Mouse (Mus musculus): ENCODE measurements around the gene Fibin. TPM values are rescaled to one million over a fixed set of nuclear protein-coding genes. Genes with fewer than 3 reads are reported as not detected.

The Fibin gene
- 10 to 100 TPM in 2 of 4 experiments, 1 to 10 TPM in 2; 6.7 to 34.6 (median 9.6) TPM for total RNA-seq (2022)

DNA sequence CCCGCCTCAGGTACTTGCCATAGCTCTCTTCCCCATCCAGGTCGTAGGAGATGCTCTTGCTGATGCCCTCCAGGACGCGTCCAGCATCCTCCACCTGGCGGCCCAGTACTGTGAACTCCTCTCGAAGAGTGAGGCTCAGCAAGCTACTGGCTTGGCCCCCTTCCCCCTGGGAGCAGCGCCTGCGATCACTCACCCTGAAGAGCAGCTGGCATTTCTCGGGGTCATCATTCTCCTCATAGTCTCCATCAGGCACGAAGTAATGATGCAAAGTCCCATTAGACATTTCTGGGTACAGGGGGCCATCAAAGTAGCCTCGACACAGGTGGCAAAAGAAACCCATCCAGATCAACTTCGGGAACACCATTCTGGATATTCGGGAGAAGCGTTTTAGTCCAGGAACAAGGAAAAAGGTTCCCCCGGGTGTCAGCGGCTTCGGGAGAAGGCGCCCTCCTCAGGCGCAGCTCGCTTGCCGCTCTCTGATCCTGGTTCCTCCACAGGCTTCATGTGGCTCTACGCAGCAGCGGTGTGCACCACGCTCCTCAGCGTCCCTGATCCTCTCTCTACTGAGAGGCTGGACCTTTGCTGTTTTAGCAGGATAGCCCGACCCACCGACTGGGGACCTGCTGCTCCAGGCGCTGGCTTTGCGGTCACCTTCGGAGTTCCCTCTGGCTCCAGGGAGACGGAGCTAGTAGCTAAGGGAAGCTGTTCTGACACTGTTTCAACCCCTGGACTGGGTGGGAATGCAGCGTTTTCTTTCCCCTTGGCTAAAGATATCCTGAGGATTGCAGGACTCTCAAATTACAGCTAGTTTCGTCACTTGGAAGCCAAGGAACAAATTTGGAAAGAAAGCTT, at the start of gene Fibin:
TSS of gene Fibin (minus strand) at position 752 of the 852 bp plus-strand sequence.
- peak; percentile 35 to 54 for DNase-seq (ENCODE audit: low spot score in 2 of 2)

DNA sequence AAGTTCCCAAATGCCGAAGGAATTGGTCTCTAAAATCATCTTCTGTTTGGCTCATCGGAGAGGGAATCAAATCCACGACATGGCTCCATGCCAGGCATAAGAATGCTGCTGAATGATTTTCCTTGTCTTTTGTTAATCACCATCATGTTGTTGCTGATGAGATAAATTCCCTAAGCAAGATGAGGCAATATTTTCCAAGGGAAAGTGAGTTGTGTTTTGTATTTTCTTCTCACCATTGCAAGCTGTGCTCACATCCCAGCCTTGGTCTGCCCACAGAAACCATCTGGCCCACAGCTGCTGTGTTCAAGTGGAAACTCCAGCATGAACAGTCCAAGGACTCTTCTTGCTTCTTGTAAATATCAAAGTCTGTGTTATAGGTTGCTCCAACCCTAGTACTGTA, 48.4 kb upstream of the Fibin start:
- DNase-seq (ENCODE audit: low spot score in 2 of 2), result peak; percentile 32 to 52

DNA sequence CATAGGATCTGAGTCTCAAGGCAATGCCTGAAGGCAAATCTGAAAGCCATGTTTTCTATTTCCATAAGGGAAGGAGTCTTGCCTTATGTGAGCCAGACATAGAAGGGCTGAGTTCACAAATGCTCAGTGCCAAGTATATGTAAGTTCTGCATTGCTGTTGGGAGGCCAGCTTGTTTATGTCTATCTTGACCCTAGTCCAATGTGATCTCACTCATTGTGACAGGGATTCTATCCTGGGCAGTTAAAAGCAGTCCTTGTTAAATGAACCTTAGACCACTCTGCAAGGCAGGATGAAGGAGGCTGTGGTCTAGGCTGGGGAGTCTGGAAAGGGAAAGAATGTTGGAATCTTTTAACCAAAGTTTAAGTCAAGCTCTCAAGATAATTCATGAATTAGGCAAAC, 45.8 kb upstream of the Fibin start:
- no peak for DNase-seq (ENCODE audit: low spot score in 2 of 2)

DNA sequence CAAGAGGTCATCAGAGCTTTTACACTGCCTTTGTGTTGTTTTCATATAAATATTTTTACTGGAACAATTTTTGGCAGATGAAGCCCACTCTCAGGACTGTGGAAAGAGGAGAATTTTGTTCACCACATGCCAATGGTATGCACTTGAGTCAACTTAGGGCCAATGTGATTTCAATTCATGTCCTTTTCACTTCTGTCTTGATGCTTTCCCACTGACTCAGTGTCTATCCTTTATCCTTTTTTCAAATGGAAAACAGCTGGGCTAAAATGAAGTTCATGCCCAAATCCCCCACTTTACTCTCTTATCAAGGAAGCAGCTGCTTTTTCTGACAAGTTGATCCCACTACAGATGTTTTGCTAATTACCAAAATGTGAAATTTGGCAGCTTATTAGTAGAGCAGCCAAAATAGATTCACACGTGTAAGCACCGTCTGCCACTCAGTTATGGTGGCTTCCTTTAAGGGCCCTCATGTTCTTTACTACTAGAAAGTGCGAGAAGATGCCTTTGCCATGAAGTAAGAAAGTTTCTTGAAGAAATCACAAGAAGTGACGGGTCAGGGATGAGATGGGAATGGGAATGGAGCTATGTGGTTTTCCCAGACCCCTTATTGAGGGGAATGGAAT, 29.8 kb upstream of the Fibin start:
- no peak for DNase-seq (ENCODE audit: low spot score in 2 of 2)

GRCm38 (mm10) chr2:110390736-110391409, 27.9 kb upstream of the Fibin start:
- DNase-seq (ENCODE audit: low spot score in 2 of 2), result no peak

DNA sequence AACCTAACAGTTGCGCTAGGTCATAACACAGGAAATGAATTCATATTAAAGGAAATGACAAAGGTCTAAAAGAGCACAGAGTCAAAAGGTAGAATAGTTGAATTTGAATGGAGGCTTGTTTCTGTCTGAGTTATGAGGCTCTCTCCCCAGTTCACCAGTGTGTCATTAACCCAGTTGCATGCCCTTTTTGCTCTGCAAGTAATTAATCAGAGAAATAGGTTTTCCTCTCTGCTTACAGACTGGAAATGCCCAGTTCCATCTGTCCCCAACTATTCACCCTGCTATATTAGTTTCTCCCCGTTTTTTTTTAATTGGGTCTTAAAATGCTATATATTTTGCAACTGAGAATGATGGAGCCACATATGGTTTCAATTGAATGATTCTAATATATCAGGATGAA, 16.8 kb upstream of the Fibin start:
- no peak for DNase-seq (ENCODE audit: low spot score in 2 of 2)

DNA sequence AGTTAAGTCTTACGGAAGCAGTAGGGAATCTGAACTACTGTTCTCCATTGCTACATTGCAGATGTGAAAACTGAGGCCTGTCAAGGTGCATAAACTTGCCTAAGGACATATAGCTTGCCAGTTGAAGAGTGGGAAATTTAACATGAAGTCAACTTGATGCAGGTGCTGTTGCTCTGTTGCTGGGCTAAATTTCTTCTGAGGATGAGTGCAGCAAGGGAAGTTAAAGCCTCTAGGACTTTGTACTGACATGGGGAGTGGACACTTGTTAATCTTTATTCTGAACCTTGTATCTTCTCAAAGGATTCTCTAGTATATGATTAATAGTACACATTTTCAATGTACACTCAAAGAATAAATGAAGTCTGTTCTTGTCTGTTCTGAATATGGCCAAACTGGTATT, 13.7 kb upstream of the Fibin start:
- DNase-seq (ENCODE audit: low spot score in 2 of 2), result no peak

- DNase-seq (ENCODE audit: low spot score in 2 of 2), result no peak
Observed at GRCm38 (mm10) chr2:110375475-110375874, 12.5 kb upstream of the Fibin start.

- DNase-seq (ENCODE audit: low spot score in 2 of 2), result no peak
Observed at GRCm38 (mm10) chr2:110373186-110373585, 10.2 kb upstream of the Fibin start.

- no peak for DNase-seq (ENCODE audit: low spot score in 2 of 2)
Observed at GRCm38 (mm10) chr2:110367382-110367887, 4.5 kb upstream of the Fibin start.

GRCm38 (mm10) chr2:110365401-110365800, 2.4 kb upstream of the Fibin start:
- DNase-seq (ENCODE audit: low spot score in 2 of 2), result no peak

- DNase-seq (ENCODE audit: low spot score in 2 of 2), result no peak
Observed at GRCm38 (mm10) chr2:110363855-110364254, 872 bp upstream of the Fibin start.

GRCm38 (mm10) chr2:110353302-110353970, 9.5 kb downstream of the Fibin start:
- DNase-seq (ENCODE audit: low spot score in 2 of 2), result no peak

DNA sequence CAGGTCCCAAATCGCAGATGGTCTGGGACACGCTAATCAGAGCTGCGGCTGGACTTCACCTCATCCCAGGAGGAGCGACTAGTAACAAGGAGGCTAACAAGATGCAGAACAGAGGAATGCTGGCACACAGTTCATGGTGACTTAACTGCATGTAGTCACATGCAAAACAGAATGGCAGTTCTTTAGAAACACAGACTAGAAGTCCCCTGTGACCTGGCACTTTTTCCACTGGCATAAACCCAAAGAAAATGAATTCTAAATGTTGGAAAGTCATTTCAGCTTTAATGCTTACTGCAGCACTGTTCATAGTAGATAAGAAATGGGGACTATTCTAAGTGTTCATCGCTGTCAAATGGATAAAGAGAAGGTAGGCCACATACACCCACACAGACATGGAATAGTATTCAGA, 11.1 kb downstream of the Fibin start:
- no peak for DNase-seq (ENCODE audit: low spot score in 2 of 2)

DNA sequence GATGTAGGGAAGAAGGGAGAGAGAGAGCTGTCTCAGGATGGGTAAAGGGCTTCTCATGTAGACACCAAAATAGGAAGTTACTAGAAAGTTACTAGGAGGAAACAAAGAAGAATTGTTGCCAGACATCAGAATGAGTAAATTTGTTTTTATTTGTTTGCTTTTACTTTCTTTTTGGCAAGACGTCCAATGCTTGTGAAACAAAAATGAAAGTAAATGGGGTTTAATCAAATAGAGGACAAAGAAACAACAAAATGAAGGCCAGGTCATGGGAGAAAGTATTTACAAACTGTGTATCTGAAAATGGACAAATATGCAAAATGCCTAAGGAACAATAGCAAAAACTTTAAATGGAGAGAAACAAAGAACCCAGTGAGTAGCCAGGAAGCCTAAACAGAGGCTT, 11.6 kb downstream of the Fibin start:
- DNase-seq (ENCODE audit: low spot score in 2 of 2), result no peak

GRCm38 (mm10) chr2:110328953-110329352, 34.0 kb downstream of the Fibin start:
- DNase-seq (ENCODE audit: low spot score in 2 of 2), result no peak

DNA sequence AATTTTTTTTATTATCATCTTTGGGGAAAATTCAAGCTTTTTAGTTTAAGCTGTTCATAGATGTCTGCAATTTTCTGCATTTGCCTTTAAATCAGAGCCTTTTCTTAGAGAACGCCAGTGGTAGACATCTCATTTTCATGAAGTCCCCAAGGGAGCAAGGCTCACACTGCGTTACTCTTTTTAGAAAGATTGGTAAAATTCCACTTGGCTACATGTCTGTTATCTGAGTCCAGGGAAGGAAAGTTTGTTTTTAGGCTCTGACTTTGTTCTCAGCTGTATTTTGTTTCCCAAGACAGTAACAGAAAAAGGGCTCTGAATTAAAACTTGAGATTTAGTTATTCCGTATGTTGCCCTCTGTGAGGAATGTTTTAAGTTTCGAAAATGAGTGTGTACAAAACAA, 43.0 kb downstream of the Fibin start:
- DNase-seq (ENCODE audit: low spot score in 2 of 2), result no peak

GRCm38 (mm10) chr2:110319266-110319665, 43.7 kb downstream of the Fibin start:
- no peak for DNase-seq (ENCODE audit: low spot score in 2 of 2)

GRCm38 (mm10) chr2:110318719-110319118, 44.3 kb downstream of the Fibin start:
- no peak for DNase-seq (ENCODE audit: low spot score in 2 of 2)

DNA sequence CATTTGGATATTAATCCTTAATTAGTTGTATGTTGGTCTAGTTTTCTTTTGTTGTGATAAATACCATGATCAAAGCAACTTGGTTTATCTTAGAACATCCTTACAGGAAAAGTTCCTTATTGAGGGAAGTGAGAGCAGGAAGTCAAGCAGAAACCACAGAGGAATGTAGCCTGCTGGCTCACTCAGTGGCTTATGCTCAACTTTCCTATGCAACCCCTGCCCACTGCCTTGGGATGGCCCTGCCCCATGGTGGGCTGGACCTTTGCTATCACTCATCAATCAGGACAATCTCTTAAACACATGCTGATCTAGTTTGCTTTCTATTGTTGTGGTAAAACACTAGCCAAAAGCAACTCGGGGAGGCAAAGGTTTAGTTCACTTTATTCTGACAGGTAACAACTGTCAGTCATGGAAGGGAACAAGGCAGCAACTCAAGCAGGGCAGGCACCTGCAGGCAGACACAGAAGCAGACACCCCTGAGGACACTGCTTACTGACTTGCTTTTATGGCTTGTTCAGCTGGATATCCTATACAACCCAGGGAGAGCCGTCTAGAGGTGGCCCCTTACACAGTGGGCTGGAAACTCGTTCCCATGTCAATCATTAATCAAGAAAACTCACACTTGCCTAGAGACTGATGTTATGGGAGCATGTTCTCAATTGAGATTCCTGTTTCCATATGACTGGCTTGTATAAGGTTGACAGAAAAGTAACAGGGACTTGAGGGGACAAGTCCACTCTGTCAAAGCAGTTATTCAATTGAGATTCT, 46.7 kb downstream of the Fibin start:
- no peak for DNase-seq (ENCODE audit: low spot score in 2 of 2)
